ENCODE assay signal across 22 mouse cellular contexts in the genomic region with DNA sequence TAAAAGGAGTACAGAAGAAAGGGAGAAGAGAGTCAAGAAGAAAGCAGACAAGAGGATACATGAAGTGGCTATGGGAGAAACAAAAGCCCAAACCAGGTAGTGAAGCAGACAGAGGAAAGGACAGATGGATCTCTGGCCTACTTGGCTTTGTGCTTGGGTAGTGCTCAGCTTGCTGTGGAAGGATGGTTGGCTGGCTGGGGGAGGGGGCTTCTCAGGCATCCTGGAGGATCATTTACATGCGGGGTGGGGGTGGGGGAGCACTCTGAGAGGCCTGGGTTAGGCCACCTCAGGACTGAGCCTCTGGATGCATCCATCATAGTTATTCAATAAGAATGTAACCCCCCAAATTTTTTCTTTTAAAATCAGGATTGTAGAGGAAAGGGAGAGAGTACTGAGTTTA. TPM values are rescaled to one million over a fixed set of nuclear protein-coding genes. Genes with fewer than 3 reads are reported as not detected.
DNase-seq lines count a peak whose midpoint lies in the region; ATAC-seq and TF ChIP-seq lines count a peak whose summit lies in the region.
"Had no signal": no experiment of that assay in that cellular context is flagged by ENCODE, and none has a peak within 500 bp of the region (broad histone marks: within the 10 kb centered on the region; RNA-seq: fewer than 3 reads in every experiment).

No protein-coding gene starts in this region.

- H3K9ac ChIP-seq in forebrain, embryonic 11.5 days (ENCODE audit: low read length): no peak overlapping the region
- H3K9ac ChIP-seq in forebrain, embryonic 12.5 days: no peak overlapping the region
- no peak overlapping the region for H3K9ac ChIP-seq in embryonic facial prominence, embryonic 11.5 days (replicated peaks; ENCODE audit: low read length)
- H3K9ac ChIP-seq: forebrain, postnatal 0 days; heart, embryonic 15.5 days; hindbrain, embryonic 12.5 days; intestine, embryonic 15.5 days; liver, embryonic 12.5 days; lung, embryonic 14.5 days had no signal

- peaks cover under 1% of the 10 kb centered on the region; the same call in 1 of the 2 replicates for H3K4me1 ChIP-seq in forebrain, embryonic 11.5 days (replicated peaks; ENCODE audit: control insufficient read depth, insufficient read depth, low read length)
- H3K4me1 ChIP-seq in forebrain, embryonic 12.5 days: peaks cover 19% of the 10 kb centered on the region
- H3K4me1 ChIP-seq in testis, adult 2 months (ENCODE audit: control insufficient read depth, insufficient read depth, low read length): no peaks in the 10 kb centered on the region
- H3K4me1 ChIP-seq in embryonic facial prominence, embryonic 11.5 days (ENCODE audit: control insufficient read depth, insufficient read depth, low read length): no peaks in the 10 kb centered on the region

- H3K36me3 ChIP-seq in forebrain, embryonic 11.5 days (ENCODE audit: control insufficient read depth, insufficient read depth, low read length): no peaks in the 10 kb centered on the region
- no peaks in the 10 kb centered on the region for H3K36me3 ChIP-seq in forebrain, embryonic 12.5 days (replicated peaks)
- no peaks in the 10 kb centered on the region; the same call in 1 of the 2 replicates for H3K36me3 ChIP-seq in testis, adult 2 months (ENCODE audit: control insufficient read depth, insufficient read depth, low read length)
- H3K36me3 ChIP-seq in embryonic facial prominence, embryonic 11.5 days (replicated peaks; ENCODE audit: control insufficient read depth, insufficient read depth, low read depth, low read length): no peaks in the 10 kb centered on the region
- H3K36me3 ChIP-seq: heart, embryonic 15.5 days; hindbrain, embryonic 12.5 days; intestine, embryonic 15.5 days; liver, embryonic 12.5 days had no signal

- H3K9me3 ChIP-seq in forebrain, embryonic 11.5 days (ENCODE audit: control insufficient read depth, low read length): no peaks in the 10 kb centered on the region
- H3K9me3 ChIP-seq in forebrain, embryonic 12.5 days: no peaks in the 10 kb centered on the region
- no peaks in the 10 kb centered on the region for H3K9me3 ChIP-seq in embryonic facial prominence, embryonic 11.5 days (replicated peaks; ENCODE audit: control insufficient read depth, low read length)
- H3K9me3 ChIP-seq: heart, embryonic 15.5 days; hindbrain, embryonic 12.5 days; intestine, embryonic 15.5 days; liver, embryonic 12.5 days had no signal

- TF ChIP-seq CTCF in testis, adult 2 months (IDR thresholded peaks at IDR 0.05; ENCODE audit: control insufficient read depth, insufficient read depth, insufficient replicate concordance, low read depth, low read length): no peak

- 0% methylated on average over 1 of the region's 1 CpGs for WGBS in forebrain, embryonic 11.5 days
- 21% methylated on average over 1 of the region's 1 CpGs for WGBS in forebrain, embryonic 12.5 days
- WGBS in embryonic facial prominence, embryonic 11.5 days: 0% methylated on average over 1 of the region's 1 CpGs

- TF ChIP-seq POLR2A in testis, adult 2 months (IDR thresholded peaks at IDR 0.05; ENCODE audit: control insufficient read depth, low read depth, low read length): no peak

- peak; percentile 61 for DNase-seq in forebrain, embryonic 11.5 days (ENCODE audit: low spot score)
- no peak for DNase-seq in testis, postnatal 14 days (ENCODE audit: low spot score)
- DNase-seq in embryonic facial prominence, embryonic 11.5 days (ENCODE audit: low spot score): peak; percentile 64
- DNase-seq in spleen, postnatal 10 days (ENCODE audit: low spot score in 2 of 2): no peak
- no peak for DNase-seq in kidney, postnatal 25 days
- no peak for DNase-seq in T-cell, adult 2 months (ENCODE audit: low spot score)
- DNase-seq: adrenal gland, adult 8-10 months; cerebellum, adult 11 months; forebrain, postnatal 0 days; gastrocnemius, adult 2 months; heart, adult 2 months; lung, embryonic 14.5 days; thymus, adult 2 months had no signal

- H3K27me3 ChIP-seq in forebrain, embryonic 11.5 days (ENCODE audit: control insufficient read depth, insufficient read depth, low read length): no peaks in the 10 kb centered on the region
- no peaks in the 10 kb centered on the region for H3K27me3 ChIP-seq in forebrain, embryonic 12.5 days
- no peaks in the 10 kb centered on the region for H3K27me3 ChIP-seq in testis, adult 2 months (ENCODE audit: control insufficient read depth, insufficient read depth, low read length)
- H3K27me3 ChIP-seq in embryonic facial prominence, embryonic 11.5 days (ENCODE audit: control insufficient read depth, insufficient read depth, low read length): no peaks in the 10 kb centered on the region
- H3K27me3 ChIP-seq: heart, embryonic 15.5 days; hindbrain, embryonic 12.5 days; intestine, embryonic 15.5 days; liver, embryonic 12.5 days; Patski had no signal

- no peak overlapping the region for H3K27ac ChIP-seq in forebrain, embryonic 11.5 days (ENCODE audit: low read depth, low read length)
- no peak overlapping the region for H3K27ac ChIP-seq in forebrain, embryonic 12.5 days
- H3K27ac ChIP-seq in testis, adult 2 months (ENCODE audit: control insufficient read depth, insufficient read depth, low read depth, low read length): peak overlapping the region; percentile 63
- peak overlapping the region; percentile 47; the same call in 1 of the 2 replicates for H3K27ac ChIP-seq in embryonic facial prominence, embryonic 11.5 days (replicated peaks; ENCODE audit: low read depth, low read length)
- H3K27ac ChIP-seq: gastrocnemius, adult 2 months; heart, adult 2 months; heart, embryonic 15.5 days; intestine, embryonic 15.5 days; liver, embryonic 12.5 days; macrophage had no signal

- H3K4me2 ChIP-seq in forebrain, embryonic 11.5 days (ENCODE audit: low read depth, low read length, severe bottlenecking): no peak overlapping the region
- H3K4me2 ChIP-seq in forebrain, embryonic 12.5 days: no peak overlapping the region
- H3K4me2 ChIP-seq in embryonic facial prominence, embryonic 11.5 days (ENCODE audit: low read depth, low read length): 0 out of 2 replicates have a peak overlapping the region, but pooled peaks have one; percentile 4
- H3K4me2 ChIP-seq: heart, embryonic 15.5 days; hindbrain, embryonic 12.5 days; intestine, embryonic 15.5 days; liver, embryonic 12.5 days; lung, embryonic 14.5 days had no signal

- no peak for ATAC-seq in forebrain, embryonic 11.5 days (replicated peaks; ENCODE audit: low FRiP score)
- no peak for ATAC-seq in forebrain, embryonic 12.5 days (ENCODE audit: low FRiP score)
- ATAC-seq in embryonic facial prominence, embryonic 11.5 days (replicated peaks; ENCODE audit: insufficient number of reproducible peaks, low FRiP score, low TSS enrichment, low read depth): no peak
- ATAC-seq: forebrain, postnatal 0 days; intestine, embryonic 15.5 days; liver, embryonic 12.5 days; midbrain, embryonic 16.5 days; Patski had no signal

- no peak overlapping the region for H3K4me3 ChIP-seq in forebrain, embryonic 11.5 days (ENCODE audit: low read depth, low read length)
- no peak overlapping the region for H3K4me3 ChIP-seq in forebrain, embryonic 12.5 days (replicated peaks)
- peak overlapping the region; percentile 76 for H3K4me3 ChIP-seq in testis, adult 2 months (ENCODE audit: control insufficient read depth, low read depth, low read length)
- H3K4me3 ChIP-seq in embryonic facial prominence, embryonic 11.5 days (ENCODE audit: low read depth, low read length): no peak overlapping the region
- H3K4me3 ChIP-seq: gastrocnemius, adult 2 months; heart, adult 2 months; heart, embryonic 15.5 days; hindbrain, embryonic 12.5 days; intestine, embryonic 15.5 days; liver, embryonic 12.5 days had no signal

RNA-seq across cellular contexts. Expression of gene Ppm1a, which starts 0.3 kb away (rescaled TPM):
- 59.5 and 78.3 TPM in 2 replicates for polyA plus RNA-seq in forebrain, embryonic 11.5 days (2014; fragmentation: Nextera tagmentation; extraction: Ambion mirVana)
- polyA plus RNA-seq in forebrain, embryonic 12.5 days (2016; fragmentation: Nextera tagmentation; extraction: Ambion mirVana): 63.4 and 80.9 TPM in 2 replicates
- polyA plus RNA-seq in testis, adult 2 months (2012; rRNA removed): 204 and 252 TPM in 2 replicates
- 68.3 and 74.6 TPM in 2 replicates for polyA plus RNA-seq in embryonic facial prominence, embryonic 11.5 days (2014; fragmentation: Nextera tagmentation; extraction: Ambion mirVana)

Comparison
In these comparisons a context has a peak if more than half of its experiments do, and no peak if none do; other contexts are left out.
1. DNase-seq: peak in forebrain, embryonic 11.5 days (single experiment) and embryonic facial prominence, embryonic 11.5 days (single experiment); none in testis, postnatal 14 days (single experiment), spleen, postnatal 10 days (0 of 2), kidney, postnatal 25 days (0 of 2) and T-cell, adult 2 months (single experiment).
2. H3K27ac ChIP-seq: peak in testis, adult 2 months (single experiment) and embryonic facial prominence, embryonic 11.5 days (single experiment); none in forebrain, embryonic 11.5 days (single experiment) and forebrain, embryonic 12.5 days (single experiment).